Mouse (Mus musculus): ENCODE results near the gene Meltf. TPM values are rescaled to one million over a fixed set of nuclear protein-coding genes. Genes with fewer than 3 reads are reported as not detected.

The Meltf gene
- polyA plus RNA-seq, 1 experiment, result not detected

- Histone ChIP-seq H3K36me3 (ENCODE audit: control insufficient read depth, insufficient read depth, low read length) (no peaks in the 10 kb centered on the region), H3K27me3 (ENCODE audit: control insufficient read depth, insufficient read depth, low read length) (no peaks in the 10 kb centered on the region), H3K27ac (ENCODE audit: insufficient read depth, low read depth, low read length) (no peak overlapping the region), H3K4me3 (ENCODE audit: low read depth, low read length) (no peak overlapping the region), H3K4me1 (ENCODE audit: control insufficient read depth, insufficient read depth, insufficient read length, low read length) (no peaks in the 10 kb centered on the region)
- TF ChIP-seq POLR2A (IDR thresholded peaks at IDR 0.05; ENCODE audit: low read depth, low read length), result no peak
- no peak for TF ChIP-seq CTCF (IDR thresholded peaks at IDR 0.05; ENCODE audit: extremely low read depth, insufficient read length, insufficient replicate concordance, low read depth, low read length)
- WGBS, result 71% methylated on average over 7 of the region's 7 CpGs
Observed at GRCm38 (mm10) chr16:31890907-31891306, 12.3 kb downstream of the Meltf start.

DNA sequence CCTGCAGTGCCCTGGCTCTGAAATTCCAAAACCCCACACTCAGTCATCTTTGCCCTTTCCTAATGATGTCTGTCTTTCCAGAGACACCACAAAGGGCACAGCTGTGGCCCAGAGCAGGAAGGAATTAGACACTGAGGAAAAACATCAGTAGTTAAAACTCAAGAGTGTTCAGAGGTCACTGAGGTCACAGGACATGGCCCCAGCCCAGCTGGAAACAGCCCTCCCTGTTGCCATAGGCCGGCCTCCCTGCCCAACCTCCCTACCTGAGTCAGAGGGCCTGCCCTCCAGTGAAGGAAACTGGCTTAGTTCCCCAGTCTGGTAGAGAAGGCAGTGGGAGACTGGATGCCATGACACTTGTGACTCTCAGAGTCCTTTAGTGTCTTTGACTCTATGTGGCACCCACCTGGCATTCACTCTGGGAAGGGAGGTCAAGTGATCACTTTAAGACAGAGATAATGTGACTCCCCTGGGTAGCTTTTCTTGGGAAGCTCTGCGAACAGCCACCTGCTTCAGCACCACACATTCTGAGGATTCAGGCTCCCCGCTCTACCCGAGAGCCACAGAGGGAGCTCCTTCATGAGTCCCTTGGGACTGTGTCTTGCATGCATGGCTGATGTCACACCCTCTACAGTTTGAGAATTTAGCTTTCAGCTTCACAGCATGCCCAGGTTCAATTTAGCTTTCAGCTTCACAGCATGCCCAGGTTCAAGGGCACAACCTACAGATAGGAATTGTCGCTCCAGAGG lies 15.0 kb downstream of the Meltf start:
- WGBS, result 78% methylated on average over 5 of the region's 5 CpGs
- TF ChIP-seq CTCF (IDR thresholded peaks at IDR 0.05; ENCODE audit: extremely low read depth, insufficient read length, insufficient replicate concordance, low read depth, low read length), result no peak
- TF ChIP-seq POLR2A (IDR thresholded peaks at IDR 0.05; ENCODE audit: low read depth, low read length), result no peak
- Histone ChIP-seq H3K27me3 (ENCODE audit: control insufficient read depth, insufficient read depth, low read length) (no peaks in the 10 kb centered on the region; the same call in 1 of the 2 replicates), H3K4me3 (ENCODE audit: low read depth, low read length) (no peak overlapping the region), H3K27ac (ENCODE audit: insufficient read depth, low read depth, low read length) (no peak overlapping the region), H3K36me3 (ENCODE audit: control insufficient read depth, insufficient read depth, low read length) (no peaks in the 10 kb centered on the region), H3K4me1 (ENCODE audit: control insufficient read depth, insufficient read depth, insufficient read length, low read length) (no peaks in the 10 kb centered on the region; the same call in 1 of the 2 replicates)

- TF ChIP-seq CTCF (IDR thresholded peaks at IDR 0.05; ENCODE audit: extremely low read depth, insufficient read length, insufficient replicate concordance, low read depth, low read length) (no peak), POLR2A (IDR thresholded peaks at IDR 0.05; ENCODE audit: low read depth, low read length) (no peak)
- Histone ChIP-seq H3K4me1 (ENCODE audit: control insufficient read depth, insufficient read depth, insufficient read length, low read length) (no peaks in the 10 kb centered on the region; the same call in 1 of the 2 replicates), H3K4me3 (ENCODE audit: low read depth, low read length) (no peak overlapping the region; the same call in 1 of the 2 replicates), H3K36me3 (ENCODE audit: control insufficient read depth, insufficient read depth, low read length) (no peaks in the 10 kb centered on the region), H3K27ac (ENCODE audit: insufficient read depth, low read depth, low read length) (no peak overlapping the region), H3K27me3 (ENCODE audit: control insufficient read depth, insufficient read depth, low read length) (no peaks in the 10 kb centered on the region; the same call in 1 of the 2 replicates)
- WGBS, result 21% methylated on average over 29 of the region's 29 CpGs
Observed at GRCm38 (mm10) chr16:31896971-31897774, 18.6 kb downstream of the Meltf start.

DNA sequence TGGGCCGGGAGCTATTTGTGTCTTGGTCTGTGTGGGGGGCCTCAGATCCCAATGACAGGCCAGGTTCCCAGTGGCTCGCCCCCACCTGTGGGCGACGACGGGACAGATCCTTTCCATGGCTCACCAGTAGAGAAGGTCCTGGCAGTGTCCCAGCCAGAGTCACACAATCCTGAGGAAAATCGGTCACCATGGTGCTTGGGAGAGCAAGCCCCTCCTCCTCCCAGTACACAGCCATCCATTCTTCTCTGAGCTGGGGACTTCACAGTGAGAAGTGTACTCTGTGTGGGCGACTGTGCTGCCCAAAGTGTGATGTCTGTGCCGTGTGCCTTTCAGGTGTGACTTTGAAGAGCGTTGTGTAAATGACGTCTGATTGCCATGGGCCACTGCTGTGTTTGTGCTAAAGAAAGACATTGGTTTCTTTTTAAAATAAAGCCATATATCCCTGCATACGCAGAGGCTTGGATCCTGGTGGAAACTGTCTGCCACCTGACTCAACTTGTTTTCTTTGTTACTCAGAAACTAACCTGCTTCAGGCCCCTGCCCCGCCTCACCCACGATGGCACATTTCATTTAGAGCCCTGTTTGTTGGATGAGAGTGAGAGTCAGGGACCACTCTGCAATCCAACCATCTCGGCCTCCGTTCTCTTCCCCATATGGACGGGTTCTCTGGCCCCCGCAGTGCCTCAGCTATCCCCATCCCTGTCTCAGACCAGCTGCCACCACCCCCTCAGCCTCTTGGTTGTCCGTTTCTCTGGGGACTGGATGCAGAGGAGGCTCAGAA lies 20.1 kb downstream of the Meltf start:
- Histone ChIP-seq H3K4me3 (ENCODE audit: low read depth, low read length) (no peak overlapping the region), H3K36me3 (ENCODE audit: control insufficient read depth, insufficient read depth, low read length) (no peaks in the 10 kb centered on the region), H3K27ac (ENCODE audit: insufficient read depth, low read depth, low read length) (no peak overlapping the region), H3K4me1 (ENCODE audit: control insufficient read depth, insufficient read depth, insufficient read length, low read length) (no peaks in the 10 kb centered on the region; the same call in 1 of the 2 replicates), H3K27me3 (ENCODE audit: control insufficient read depth, insufficient read depth, low read length) (no peaks in the 10 kb centered on the region; the same call in 1 of the 2 replicates)
- WGBS, result 87% methylated on average over 18 of the region's 18 CpGs
- no peak for TF ChIP-seq POLR2A (IDR thresholded peaks at IDR 0.05; ENCODE audit: low read depth, low read length)
- TF ChIP-seq CTCF (IDR thresholded peaks at IDR 0.05; ENCODE audit: extremely low read depth, insufficient read length, insufficient replicate concordance, low read depth, low read length), result no peak

DNA sequence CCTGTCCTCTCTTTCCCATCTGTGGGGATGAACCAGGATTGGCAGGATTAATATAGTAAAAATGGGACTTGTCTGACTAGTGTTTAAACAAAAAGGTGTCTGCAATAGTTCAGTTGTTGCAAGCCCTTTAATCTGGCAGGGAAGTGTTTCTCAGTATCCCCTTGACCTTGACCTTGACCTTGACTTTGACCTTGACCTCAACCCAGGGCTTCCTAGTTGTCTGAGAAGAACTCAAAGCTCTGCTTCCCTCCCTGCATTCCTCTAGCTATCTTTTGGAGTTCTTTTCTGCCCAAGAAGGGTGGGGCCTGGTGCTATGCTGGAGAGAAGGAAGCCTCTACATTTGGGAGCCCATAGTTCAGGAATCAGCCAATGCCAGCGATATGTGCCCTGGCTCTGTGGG lies 23.3 kb downstream of the Meltf start:
- Histone ChIP-seq H3K4me3 (ENCODE audit: low read depth, low read length) (no peak overlapping the region), H3K4me1 (ENCODE audit: control insufficient read depth, insufficient read depth, insufficient read length, low read length) (peaks cover 10% of the 10 kb centered on the region), H3K27ac (ENCODE audit: insufficient read depth, low read depth, low read length) (no peak overlapping the region), H3K27me3 (ENCODE audit: control insufficient read depth, insufficient read depth, low read length) (no peaks in the 10 kb centered on the region), H3K36me3 (ENCODE audit: control insufficient read depth, insufficient read depth, low read length) (no peaks in the 10 kb centered on the region)
- WGBS, result 74% methylated on average over 1 of the region's 1 CpGs
- TF ChIP-seq POLR2A (IDR thresholded peaks at IDR 0.05; ENCODE audit: low read depth, low read length), result no peak
- TF ChIP-seq CTCF (IDR thresholded peaks at IDR 0.05; ENCODE audit: extremely low read depth, insufficient read length, insufficient replicate concordance, low read depth, low read length), result no peak

GRCm38 (mm10) chr16:31903239-31903638 lies 24.6 kb downstream of the Meltf start:
- H3K27ac ChIP-seq (ENCODE audit: insufficient read depth, low read depth, low read length), result no peak overlapping the region
- H3K27me3 ChIP-seq (ENCODE audit: control insufficient read depth, insufficient read depth, low read length), result no peaks in the 10 kb centered on the region
- WGBS, result 87% methylated on average over 8 of the region's 8 CpGs
- no peaks in the 10 kb centered on the region for H3K36me3 ChIP-seq (ENCODE audit: control insufficient read depth, insufficient read depth, low read length)
- H3K4me1 ChIP-seq (ENCODE audit: control insufficient read depth, insufficient read depth, insufficient read length, low read length), result peaks cover 10% of the 10 kb centered on the region
- H3K4me3 ChIP-seq (ENCODE audit: low read depth, low read length), result no peak overlapping the region
- TF ChIP-seq CTCF (IDR thresholded peaks at IDR 0.05; ENCODE audit: extremely low read depth, insufficient read length, insufficient replicate concordance, low read depth, low read length), result no peak
- no peak for TF ChIP-seq POLR2A (IDR thresholded peaks at IDR 0.05; ENCODE audit: low read depth, low read length)
